Mouse (Mus musculus) naive thymus-derived CD4-positive, alpha-beta T cell, adult 2 months (primary cell): ENCODE results near the gene Hnrnpa1.

ENCODE experiments used
- DNase-seq: peaks from one replicate; pipeline ENCODE4 v3.0.0-alpha.2; 2011; ENCODE audit warnings: low read depth

The Hnrnpa1 gene

DNA sequence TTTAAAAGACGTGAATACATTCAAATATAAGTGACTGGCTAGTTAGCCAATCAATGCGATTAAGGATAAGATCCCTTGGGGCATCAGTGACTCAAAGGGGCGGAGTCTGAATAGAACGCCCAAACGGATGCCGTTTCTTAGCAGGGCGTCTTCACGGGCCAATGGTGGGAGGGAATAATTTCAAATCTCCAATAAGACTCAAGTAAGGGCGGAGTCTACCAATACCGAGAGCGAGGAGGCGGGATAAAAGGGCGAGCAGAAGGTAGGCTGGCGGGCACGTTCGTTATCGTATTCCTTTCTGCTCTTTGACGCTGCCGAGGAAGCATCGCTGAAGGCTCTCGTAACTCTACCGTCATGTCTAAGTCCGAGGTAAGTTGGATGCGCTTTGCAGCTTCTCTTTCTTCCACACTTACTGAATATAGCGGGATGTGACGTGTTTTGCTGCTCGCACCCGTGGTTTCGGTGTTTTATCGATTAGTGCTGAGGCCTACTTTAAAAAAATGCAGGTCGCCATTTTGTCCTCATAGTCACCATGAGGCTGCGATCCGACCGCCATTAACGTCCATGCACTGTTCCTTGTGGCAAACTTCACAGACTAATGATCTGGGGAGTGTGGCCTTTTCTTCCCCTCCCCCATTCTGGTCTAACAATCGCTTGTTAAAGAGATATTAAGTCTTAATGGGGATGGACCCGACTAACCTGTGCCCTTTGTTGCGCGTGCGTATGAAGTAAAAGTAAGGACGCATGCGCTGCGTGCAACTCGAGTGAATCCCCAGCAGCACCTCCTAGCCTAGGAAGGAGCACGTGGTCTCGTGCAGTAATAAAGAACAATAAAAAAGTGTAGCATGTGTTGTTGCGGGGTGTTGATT, at the start of gene Hnrnpa1:
Gene Hnrnpa1, plus strand, starts transcription at position 273 of the 869 bp plus-strand sequence.
- DNase-seq, result peak; percentile 98

DNA sequence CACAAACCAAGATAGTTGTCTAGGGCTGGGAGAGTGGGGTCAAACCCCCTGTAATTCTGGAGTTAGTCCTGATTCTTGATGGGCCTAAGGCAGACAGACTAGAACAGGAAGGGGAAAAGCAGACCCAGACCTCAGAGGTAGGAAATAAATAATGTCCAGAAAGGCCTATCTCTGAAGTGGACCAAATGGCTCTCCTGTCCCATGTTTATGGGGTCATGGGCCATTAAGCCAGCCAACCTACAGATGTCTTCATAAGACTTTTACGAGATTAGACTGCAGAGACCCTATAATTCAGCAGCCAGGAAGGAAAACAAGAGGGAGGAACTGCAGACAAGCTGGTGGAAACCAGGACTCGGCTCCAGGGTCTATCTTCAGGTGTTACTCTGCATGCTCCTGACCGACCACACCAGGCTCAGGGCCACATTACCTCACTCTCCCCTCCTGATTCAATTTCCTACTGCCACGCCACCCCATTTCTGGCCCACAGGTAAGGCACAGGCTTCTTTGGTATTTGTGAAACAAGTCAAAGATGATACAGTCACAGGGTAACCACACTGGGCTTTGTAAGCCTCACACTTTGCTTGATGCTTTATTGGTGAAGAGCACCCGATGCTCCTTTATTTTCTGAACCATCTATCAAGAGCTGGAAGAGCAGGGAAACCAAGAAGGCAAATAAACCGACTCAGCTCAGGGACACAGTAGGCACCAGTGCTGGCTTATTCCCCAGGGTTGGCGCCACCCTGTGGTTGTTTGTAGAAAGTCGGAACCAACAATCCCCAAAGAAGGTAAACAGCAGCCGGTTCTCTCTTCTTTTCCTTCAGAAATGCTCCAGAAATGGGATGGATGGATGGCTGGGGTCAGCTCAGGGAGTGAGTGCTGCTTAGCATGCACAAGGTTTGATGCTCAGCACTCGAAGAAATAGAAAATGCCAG, 49.4 kb upstream of the Hnrnpa1 start:
- peak; percentile 54 for DNase-seq

DNA sequence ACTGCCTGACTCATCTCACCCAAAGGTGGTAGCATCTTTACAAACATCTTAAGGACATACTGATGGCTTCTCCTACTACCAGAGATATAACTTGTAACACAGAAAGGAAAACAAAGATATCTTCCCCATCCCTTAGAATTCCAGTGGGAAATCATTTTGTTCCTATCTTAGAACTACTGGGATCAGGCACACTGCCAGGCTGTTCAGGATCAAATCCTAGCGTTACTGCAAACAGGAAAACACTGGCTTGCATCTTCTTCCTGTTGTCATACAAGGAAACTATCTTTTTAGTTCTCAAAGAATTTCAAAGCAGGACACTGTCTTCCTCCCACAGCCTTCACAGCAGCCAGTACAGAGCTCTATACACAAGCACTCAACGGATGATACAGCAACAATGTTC, 46.6 kb upstream of the Hnrnpa1 start:
- no peak for DNase-seq

DNA sequence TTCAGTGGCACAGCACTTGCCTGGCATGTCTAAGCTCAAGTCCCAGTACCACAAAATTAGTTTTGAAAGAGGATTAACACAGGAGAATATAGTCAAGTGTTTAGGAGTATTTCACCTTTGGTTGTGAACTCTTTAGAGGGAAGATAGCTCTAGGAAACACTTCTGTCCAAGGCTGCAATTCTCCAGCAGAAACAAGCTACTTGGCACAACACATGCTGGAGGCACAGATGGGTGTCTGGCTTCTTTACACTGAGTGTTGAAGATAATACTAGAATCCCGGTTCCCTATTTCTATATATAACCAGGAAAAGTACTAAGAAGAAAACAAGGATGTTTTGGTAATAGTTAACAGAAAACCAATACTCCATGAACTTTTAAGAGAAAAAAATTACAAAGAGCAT, 43.4 kb upstream of the Hnrnpa1 start:
- DNase-seq, result no peak

DNA sequence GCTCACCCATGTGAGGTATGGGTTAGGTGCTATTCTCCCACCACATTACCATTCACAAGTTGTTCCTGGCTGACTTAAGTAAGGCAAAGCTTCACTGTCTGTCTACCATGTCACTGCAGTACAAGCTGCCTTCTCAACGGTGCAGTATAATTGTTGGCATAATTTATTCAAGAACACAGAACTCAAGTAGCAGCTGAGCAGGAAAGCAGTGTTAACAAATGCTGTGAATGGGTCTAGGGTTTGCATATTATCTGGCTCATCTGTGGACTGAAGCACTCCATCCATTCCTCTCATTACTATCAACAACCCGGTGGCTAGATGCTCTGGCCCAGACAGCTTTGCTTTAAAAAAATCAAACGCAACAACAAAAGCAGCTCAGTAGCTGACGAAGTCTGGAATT, 42.4 kb upstream of the Hnrnpa1 start:
- no peak for DNase-seq

DNA sequence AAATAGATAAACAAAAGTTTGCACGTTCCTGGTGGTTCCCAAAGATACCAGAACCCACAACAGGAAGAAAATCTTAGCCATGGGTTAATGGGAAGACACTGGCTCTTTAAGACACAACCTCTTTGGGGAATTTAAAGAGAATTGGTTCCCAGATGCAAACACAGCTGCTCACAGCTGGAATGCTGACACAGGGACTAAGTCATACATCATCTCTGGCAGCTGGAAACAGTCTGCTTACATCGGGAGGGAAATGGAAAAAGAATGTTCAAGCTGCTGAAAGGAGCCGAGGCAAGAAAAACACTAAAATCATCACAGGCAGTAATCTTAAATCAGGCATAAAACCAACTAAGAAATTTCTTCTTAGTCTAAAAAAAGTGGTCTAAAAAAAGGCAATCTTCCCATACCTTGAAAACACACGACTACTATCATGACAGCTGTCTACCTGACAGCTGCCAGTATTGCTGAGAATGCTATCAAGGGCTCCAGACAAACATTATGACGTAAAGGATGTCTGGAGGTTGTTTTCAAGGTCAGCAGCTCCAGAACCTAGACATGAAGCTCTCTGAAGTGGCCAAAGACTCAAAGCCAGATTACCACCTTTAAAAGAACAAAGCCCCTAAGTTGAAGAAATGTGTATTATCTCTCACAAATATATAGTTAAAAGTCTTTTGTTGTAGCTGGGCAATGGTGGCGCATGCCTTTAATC, 38.0 kb upstream of the Hnrnpa1 start:
- DNase-seq, result no peak

DNA sequence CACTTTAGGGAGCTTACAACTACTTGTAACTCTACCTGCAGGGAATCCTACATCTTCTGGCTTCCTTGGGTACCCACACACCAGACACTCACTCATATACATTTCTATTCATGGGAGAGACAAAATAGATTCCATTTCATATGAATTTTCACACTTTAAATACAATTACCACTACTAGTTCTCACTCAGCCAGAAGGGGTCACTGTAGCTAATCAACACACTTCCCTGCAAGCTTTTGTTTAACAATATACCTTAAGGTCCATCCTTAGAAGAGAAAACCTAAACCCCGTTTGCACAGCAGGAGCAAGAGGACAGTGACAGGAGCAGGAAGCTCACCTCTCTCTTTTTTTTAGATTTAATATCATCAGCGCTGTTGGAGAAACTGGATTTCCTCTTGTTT, 35.1 kb upstream of the Hnrnpa1 start:
- DNase-seq, result peak; percentile 50

DNA sequence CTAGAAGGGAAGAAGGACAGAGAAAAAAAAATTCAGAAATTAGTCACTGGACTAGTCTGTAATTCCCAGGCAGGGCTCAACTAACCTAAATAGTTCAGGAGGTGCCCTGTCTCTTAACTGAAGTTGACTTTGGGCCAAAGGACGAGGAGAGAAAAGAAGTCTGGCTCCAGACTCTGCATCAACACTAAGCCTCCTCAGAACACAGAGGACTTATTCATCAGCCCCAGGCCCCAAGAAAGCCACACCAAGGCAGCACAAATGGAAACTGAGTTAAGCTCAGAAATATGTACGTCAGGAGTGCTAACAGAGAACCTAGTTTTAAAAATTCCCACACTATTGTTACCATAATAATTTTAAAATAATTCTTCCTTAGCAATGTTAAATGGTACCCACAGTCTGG, 26.1 kb upstream of the Hnrnpa1 start:
- DNase-seq, result no peak

DNA sequence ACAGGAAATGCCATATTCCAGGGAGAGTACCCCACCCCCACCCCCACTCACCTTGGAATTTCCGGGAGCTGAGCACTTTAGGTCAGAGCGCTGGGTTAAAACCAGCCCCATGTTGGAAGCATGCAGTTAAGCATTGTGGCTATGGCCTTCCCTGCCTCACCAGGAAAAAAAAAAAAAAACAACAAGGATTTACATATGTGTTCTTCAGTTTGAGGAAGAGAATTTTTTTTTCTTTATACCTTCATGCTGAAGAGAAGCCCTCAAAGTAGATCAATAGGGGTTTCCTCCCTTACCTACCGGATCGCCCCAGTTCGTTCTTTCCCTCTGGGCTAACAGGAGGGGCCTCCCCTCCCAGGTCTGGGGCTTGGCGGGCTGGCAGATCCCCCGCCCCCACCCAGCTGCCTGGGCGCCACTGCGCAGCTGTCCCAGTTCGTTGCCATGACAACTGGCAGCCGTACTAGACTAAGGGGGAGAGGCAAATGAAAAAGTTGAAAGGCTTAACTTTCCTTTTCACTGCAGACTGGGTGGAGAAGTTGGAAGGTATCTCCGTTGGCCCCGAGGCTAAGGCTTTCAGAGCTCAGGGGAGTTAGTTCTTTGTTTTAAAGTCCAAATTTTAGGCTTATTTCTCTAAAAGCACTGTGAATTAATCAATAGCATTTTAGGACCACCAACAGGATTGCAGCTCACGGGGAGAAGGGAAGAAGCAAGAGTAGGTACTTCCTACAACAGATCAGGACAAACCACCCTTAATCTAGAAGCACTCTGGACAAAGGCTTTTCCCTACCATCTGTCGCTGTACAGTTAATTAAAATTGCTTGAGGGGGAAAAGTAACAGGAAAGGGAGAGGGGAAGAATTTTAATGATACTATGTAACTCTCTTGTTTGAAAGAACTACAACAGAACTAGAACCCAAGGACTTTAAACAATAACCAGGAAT, 25.0 kb upstream of the Hnrnpa1 start:
- peak; percentile 87 for DNase-seq

DNA sequence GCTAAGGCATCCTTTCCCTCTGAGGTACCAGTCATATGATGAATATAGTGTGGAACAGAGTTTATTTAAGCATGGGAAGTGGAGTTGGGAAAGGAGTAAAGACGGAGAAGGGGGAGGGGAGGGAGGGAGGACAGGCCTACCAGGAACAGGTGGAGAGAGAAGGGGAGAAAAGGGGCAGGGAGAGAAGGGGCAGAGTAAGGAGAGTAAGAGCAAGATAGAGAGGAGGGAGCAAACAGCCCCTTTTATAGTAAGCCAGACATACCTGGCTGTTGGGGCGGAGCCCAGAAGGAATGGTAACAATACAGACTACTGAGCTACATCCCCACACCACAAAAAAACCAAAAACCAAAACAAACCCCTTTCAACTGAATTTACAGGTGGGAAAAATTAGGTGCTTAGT, 24.2 kb upstream of the Hnrnpa1 start:
- no peak for DNase-seq

DNA sequence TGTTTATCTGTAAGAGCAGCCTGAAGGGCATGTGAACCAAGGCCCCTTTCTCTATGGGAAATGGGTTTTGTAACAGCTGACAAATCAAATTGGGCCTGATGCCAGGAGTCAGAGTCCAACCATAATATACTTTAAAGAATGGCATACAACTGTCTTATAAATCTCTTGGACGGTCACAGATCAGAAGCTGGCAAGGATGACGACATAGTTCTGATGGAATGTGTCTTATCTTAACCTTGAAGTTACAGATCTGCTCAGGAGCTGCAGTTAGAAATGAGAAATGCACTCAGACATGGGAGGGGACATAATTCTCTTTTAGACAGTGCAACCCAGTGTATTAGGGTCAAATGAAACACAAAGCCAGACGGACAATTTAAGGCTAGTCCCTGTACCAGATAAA, 19.4 kb upstream of the Hnrnpa1 start:
- no peak for DNase-seq

DNA sequence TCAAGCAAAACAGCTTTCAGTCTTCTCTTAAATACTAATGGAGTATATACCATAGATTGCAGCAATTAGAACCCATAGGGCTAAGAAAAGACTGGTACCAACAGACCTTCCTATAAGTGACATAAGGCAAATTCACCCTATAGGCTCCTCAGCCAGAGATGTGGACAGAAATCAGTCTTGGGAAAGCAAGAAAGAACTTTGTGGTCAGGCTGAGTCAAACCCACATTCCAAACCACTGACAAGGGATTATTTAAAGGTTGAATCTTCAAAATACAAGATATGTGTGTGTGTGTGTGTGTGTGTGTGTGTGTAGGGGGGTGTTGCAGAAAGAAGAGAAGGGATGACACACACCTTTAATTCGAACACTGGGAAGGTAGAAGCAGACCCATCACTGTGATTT, 18.8 kb upstream of the Hnrnpa1 start:
- no peak for DNase-seq

DNA sequence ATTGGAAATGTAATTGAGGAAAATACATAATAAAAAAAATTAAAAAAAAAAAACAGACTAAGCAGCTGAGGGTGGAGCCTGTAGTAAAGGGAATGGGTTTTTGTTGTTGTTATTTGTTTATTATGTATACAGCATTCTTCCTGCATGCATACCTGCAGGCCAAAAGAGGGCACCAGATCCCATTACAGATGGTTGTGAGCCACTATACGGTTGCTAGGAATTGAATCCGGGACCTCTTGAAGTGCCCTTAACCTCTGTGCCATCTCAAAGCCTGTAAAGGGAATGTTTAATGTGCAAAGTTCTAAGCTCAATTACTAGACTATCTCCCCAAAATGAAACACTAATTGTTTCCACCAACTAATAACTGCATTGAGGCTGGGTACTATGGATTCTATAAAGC, 16.1 kb upstream of the Hnrnpa1 start:
- no peak for DNase-seq

DNA sequence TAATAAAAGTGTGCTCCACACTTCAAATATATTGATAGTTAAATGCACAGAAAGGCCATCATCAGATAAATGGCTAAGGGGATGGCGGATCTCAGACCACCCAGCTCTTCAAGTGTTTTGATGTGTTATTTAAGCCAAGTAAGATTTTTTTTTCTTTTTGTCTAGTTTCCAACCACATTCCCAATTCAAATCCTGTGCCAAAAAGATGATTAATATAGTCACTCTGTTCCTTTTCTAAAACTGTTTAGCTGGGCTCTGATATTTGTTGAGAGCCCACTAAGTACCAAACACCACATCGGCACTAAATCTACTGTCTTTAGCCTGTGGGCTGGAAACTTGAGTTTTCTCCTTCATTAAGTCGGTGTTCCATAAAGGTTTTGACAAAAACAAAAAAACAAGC, 13.2 kb upstream of the Hnrnpa1 start:
- no peak for DNase-seq

DNA sequence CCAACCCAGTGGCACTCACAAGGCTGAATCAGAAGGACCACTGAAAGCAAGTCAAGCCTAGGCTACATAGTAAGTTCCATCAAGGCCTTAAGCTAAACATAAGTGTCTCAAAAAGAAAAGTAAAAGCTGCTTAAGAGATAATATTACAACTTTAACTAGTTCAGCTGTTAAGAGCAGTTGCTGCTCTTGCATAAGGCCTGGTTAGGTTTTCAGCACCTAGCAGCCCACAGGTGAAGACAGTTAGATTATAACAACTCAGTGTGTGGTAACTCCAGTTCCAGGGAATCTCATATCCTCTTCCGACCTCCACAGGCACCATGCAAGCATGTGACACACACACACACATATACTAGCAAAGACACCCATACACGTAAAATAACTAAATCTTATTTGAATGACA, 12.7 kb upstream of the Hnrnpa1 start:
- no peak for DNase-seq

DNA sequence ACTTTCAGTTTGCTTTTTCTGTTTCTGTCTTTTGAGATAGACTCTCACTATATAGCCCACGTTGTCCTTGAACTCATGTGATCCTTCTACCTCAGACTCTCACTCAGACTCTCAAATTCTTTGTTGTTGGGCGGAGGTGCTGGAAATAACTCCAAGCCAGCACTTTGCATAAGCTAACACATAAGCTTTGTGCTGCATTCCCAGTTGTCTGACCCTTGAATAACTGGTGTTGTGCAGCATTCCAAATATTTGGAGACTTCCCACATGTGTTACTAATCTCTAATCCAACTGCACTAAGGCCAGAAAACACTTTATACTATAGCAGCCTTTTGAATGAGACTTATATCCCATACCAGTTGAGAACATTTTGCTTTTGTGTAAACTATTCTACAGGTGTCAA, 11.3 kb upstream of the Hnrnpa1 start:
- no peak for DNase-seq

DNA sequence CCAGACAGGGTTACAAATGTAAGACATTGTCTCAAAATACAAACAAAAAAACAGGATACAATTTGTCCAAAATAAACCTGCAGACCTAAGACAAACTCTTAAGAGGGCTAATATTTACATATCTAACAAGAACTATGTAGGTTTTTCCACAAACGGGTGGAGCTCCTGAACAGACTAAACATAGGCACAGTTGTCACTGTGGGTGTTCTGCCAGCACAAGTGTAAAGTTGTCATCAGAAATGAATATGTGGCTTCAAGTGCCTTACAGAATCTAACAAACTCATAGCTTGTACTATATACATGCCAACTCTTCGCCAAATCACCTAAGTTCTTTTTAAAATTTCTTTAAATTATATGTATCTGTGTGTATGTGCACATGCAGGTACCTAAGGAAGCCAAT, 7.1 kb upstream of the Hnrnpa1 start:
- DNase-seq, result no peak

DNA sequence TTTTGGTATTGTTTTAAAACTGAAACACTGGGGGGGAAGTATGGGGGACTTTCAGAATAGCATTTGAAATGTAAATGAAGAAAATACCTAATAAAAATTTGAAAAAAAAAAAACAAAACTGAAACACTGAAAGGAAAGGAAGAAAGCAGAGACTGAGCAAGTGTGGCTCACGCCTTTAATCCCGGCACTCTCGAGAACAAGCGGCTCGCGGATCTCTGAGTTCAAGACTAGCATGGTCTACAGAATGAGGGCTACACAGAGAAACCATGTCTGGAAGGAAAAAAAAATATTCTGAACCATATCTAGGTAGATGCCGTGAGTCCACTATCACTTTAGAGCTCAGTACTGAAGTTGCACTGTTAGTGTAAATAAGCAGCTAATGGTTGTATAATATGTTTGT, 2.9 kb upstream of the Hnrnpa1 start:
- DNase-seq, result no peak

DNA sequence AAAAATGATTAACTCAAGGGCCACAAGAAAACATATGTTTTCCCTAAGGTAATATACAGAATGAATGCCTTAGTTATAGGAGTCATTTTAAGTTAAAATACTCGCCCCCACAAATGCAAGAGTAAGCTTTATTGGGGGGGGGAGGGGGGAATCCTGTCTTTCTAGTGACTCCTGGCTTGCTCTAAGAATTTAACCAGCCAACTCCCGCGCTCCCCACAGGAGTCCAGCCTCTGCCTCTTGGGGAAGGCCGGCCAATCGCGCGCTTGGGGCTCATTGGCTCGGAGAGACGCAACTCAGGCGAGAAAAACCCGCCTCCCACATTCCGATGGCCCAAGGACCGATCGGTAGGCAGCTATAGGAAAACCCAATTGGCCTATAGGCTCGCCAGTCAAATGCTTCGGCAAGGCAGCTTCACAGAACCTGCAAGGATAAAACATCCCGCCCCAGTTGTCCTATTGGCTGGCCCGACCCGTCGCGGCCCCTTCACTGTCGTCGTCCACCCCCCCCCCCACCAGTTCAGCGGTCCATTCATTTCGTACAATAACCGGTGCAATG, 1.0 kb upstream of the Hnrnpa1 start:
- DNase-seq, result no peak

DNA sequence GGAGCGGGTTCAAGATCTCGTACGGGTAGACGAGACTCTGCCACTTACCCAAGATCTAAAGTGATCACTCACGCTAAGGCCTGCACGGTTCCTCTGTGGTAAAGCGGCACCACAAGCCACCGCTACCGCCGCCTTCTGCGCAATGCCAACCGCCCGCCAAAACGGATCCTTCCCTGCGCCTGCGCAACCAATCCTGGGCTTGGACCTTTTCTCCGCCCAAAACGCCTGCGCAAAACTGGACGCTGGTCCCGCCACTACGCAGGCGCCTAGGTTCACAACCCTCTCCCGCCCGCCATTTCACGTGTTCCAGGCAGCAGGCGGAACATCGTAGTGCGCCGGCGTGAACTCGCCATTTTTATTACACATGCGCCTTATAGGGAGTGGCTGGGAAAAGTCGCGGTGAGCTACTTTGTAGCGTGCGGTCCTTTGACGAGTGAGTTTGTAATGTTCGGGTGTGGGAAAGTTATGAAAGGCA, 510 bp upstream of the Hnrnpa1 start, which contains the start of gene Cbx5:
Gene Cbx5, minus strand, starts transcription at position 132 of the 475 bp plus-strand sequence.
- DNase-seq, result peak; percentile 98
